Mouse (Mus musculus): ENCODE data around the gene Tmem255b. TPM values are rescaled to one million over a fixed set of nuclear protein-coding genes. Genes with fewer than 3 reads are reported as not detected.

The Tmem255b gene
- polyA plus RNA-seq, 1 experiment from 2014 or later, result 0.75 TPM

GRCm38 (mm10) chr8:13475892-13476291 lies 40.9 kb downstream of the Tmem255b start:
- H3K4me3 ChIP-seq, result no peak overlapping the region
- WGBS, result 53% methylated on average over 9 of the region's 9 CpGs
- peaks cover 14% of the 10 kb centered on the region; the same call in 1 of the 2 replicates for H3K4me1 ChIP-seq
- ATAC-seq (ENCODE audit: borderline replicate concordance, extremely low read depth, low FRiP score, low TSS enrichment), result no peak
- no peaks in the 10 kb centered on the region for H3K36me3 ChIP-seq
- no peak overlapping the region for H3K4me2 ChIP-seq
- H3K27me3 ChIP-seq, result no peaks in the 10 kb centered on the region
- no peaks in the 10 kb centered on the region for H3K9me3 ChIP-seq
- no peak overlapping the region for H3K27ac ChIP-seq
- no peak overlapping the region for H3K9ac ChIP-seq

- H3K4me2 ChIP-seq, result no peak overlapping the region
- H3K9ac ChIP-seq, result no peak overlapping the region
- peaks cover 6% of the 10 kb centered on the region for H3K4me1 ChIP-seq
- 0 out of 2 replicates have a peak, but pooled peaks cover 3% of the 10 kb centered on the region for H3K36me3 ChIP-seq
- ATAC-seq (ENCODE audit: borderline replicate concordance, extremely low read depth, low FRiP score, low TSS enrichment), result peak; percentile 26; the same call in 1 of the 2 replicates
- H3K9me3 ChIP-seq, result no peaks in the 10 kb centered on the region
- H3K27ac ChIP-seq, result peak overlapping the region; percentile 7; the same call in 1 of the 2 replicates
- no peaks in the 10 kb centered on the region for H3K27me3 ChIP-seq
- no peak overlapping the region for H3K4me3 ChIP-seq
- 63% methylated on average over 7 of the region's 7 CpGs for WGBS
Observed at GRCm38 (mm10) chr8:13481089-13481554, 46.1 kb downstream of the Tmem255b start.

- Histone ChIP-seq H3K4me1 (peaks cover 6% of the 10 kb centered on the region), H3K9me3 (no peaks in the 10 kb centered on the region), H3K4me3 (no peak overlapping the region), H3K27me3 (no peaks in the 10 kb centered on the region), H3K27ac (0 out of 2 replicates have a peak overlapping the region, but pooled peaks have one; percentile 7), H3K36me3 (0 out of 2 replicates have a peak, but pooled peaks cover 3% of the 10 kb centered on the region), H3K4me2 (no peak overlapping the region), H3K9ac (no peak overlapping the region)
- ATAC-seq (ENCODE audit: borderline replicate concordance, extremely low read depth, low FRiP score, low TSS enrichment), result no peak
- 79% methylated on average over 3 of the region's 3 CpGs for WGBS
Observed at GRCm38 (mm10) chr8:13481596-13481995, 46.6 kb downstream of the Tmem255b start.

- Histone ChIP-seq H3K27ac (no peak overlapping the region), H3K9me3 (no peaks in the 10 kb centered on the region), H3K36me3 (0 out of 2 replicates have a peak, but pooled peaks cover 3% of the 10 kb centered on the region), H3K4me1 (peaks cover 6% of the 10 kb centered on the region), H3K27me3 (no peaks in the 10 kb centered on the region), H3K9ac (no peak overlapping the region), H3K4me2 (no peak overlapping the region), H3K4me3 (no peak overlapping the region)
- 89% methylated on average over 2 of the region's 2 CpGs for WGBS
- no peak for ATAC-seq (ENCODE audit: borderline replicate concordance, extremely low read depth, low FRiP score, low TSS enrichment)
Observed at GRCm38 (mm10) chr8:13482101-13482801, 47.3 kb downstream of the Tmem255b start.

GRCm38 (mm10) chr8:13483191-13483590 lies 48.2 kb downstream of the Tmem255b start:
- no peak overlapping the region for H3K4me3 ChIP-seq
- ATAC-seq (ENCODE audit: borderline replicate concordance, extremely low read depth, low FRiP score, low TSS enrichment), result no peak
- H3K4me2 ChIP-seq, result no peak overlapping the region
- H3K27ac ChIP-seq, result no peak overlapping the region
- no peaks in the 10 kb centered on the region for H3K27me3 ChIP-seq
- no peak overlapping the region for H3K9ac ChIP-seq
- H3K9me3 ChIP-seq, result no peaks in the 10 kb centered on the region
- 87% methylated on average over 5 of the region's 5 CpGs for WGBS
- 0 out of 2 replicates have a peak, but pooled peaks cover 3% of the 10 kb centered on the region for H3K36me3 ChIP-seq
- H3K4me1 ChIP-seq, result peaks cover 6% of the 10 kb centered on the region

GRCm38 (mm10) chr8:13489351-13489750 lies 54.4 kb downstream of the Tmem255b start:
- no peaks in the 10 kb centered on the region for H3K36me3 ChIP-seq
- 85% methylated on average over 3 of the region's 3 CpGs for WGBS
- H3K4me2 ChIP-seq, result no peak overlapping the region
- no peak overlapping the region for H3K9ac ChIP-seq
- H3K4me3 ChIP-seq, result no peak overlapping the region
- no peak for ATAC-seq (ENCODE audit: borderline replicate concordance, extremely low read depth, low FRiP score, low TSS enrichment)
- peaks cover 14% of the 10 kb centered on the region; the same call in 1 of the 2 replicates for H3K27me3 ChIP-seq
- no peak overlapping the region for H3K27ac ChIP-seq
- no peaks in the 10 kb centered on the region for H3K9me3 ChIP-seq
- peaks cover 40% of the 10 kb centered on the region for H3K4me1 ChIP-seq

GRCm38 (mm10) chr8:13489986-13490910 lies 55.3 kb downstream of the Tmem255b start:
- no peak overlapping the region for H3K9ac ChIP-seq
- H3K4me1 ChIP-seq, result peaks cover 43% of the 10 kb centered on the region
- H3K27me3 ChIP-seq, result peaks cover 19% of the 10 kb centered on the region; the same call in 1 of the 2 replicates
- H3K27ac ChIP-seq, result 0 out of 2 replicates have a peak overlapping the region, but pooled peaks have one; percentile 3
- H3K9me3 ChIP-seq, result no peaks in the 10 kb centered on the region
- no peaks in the 10 kb centered on the region for H3K36me3 ChIP-seq
- WGBS, result 32% methylated on average over 13 of the region's 13 CpGs
- no peak overlapping the region for H3K4me2 ChIP-seq
- H3K4me3 ChIP-seq, result no peak overlapping the region
- no peak for ATAC-seq (ENCODE audit: borderline replicate concordance, extremely low read depth, low FRiP score, low TSS enrichment)

GRCm38 (mm10) chr8:13491491-13492010 lies 56.6 kb downstream of the Tmem255b start:
- 84% methylated on average over 14 of the region's 14 CpGs for WGBS
- no peak overlapping the region for H3K27ac ChIP-seq
- H3K4me2 ChIP-seq, result no peak overlapping the region
- ATAC-seq (ENCODE audit: borderline replicate concordance, extremely low read depth, low FRiP score, low TSS enrichment), result no peak
- no peaks in the 10 kb centered on the region for H3K9me3 ChIP-seq
- H3K9ac ChIP-seq, result no peak overlapping the region
- peaks cover 24% of the 10 kb centered on the region; the same call in 1 of the 2 replicates for H3K27me3 ChIP-seq
- H3K4me1 ChIP-seq, result peaks cover 43% of the 10 kb centered on the region
- no peaks in the 10 kb centered on the region for H3K36me3 ChIP-seq
- H3K4me3 ChIP-seq, result no peak overlapping the region

- Histone ChIP-seq H3K27ac (no peak overlapping the region), H3K9ac (no peak overlapping the region), H3K36me3 (no peaks in the 10 kb centered on the region), H3K4me2 (peak overlapping the region; percentile 25; the same call in 1 of the 2 replicates), H3K4me3 (no peak overlapping the region), H3K27me3 (peaks cover 24% of the 10 kb centered on the region; the same call in 1 of the 2 replicates), H3K4me1 (peaks cover 43% of the 10 kb centered on the region), H3K9me3 (no peaks in the 10 kb centered on the region)
- ATAC-seq (ENCODE audit: borderline replicate concordance, extremely low read depth, low FRiP score, low TSS enrichment), result peak; percentile 41; the same call in 1 of the 2 replicates
- 30% methylated on average over 9 of the region's 9 CpGs for WGBS
Observed at GRCm38 (mm10) chr8:13492198-13492995, 57.4 kb downstream of the Tmem255b start.

- Histone ChIP-seq H3K27me3 (peaks cover 24% of the 10 kb centered on the region; the same call in 1 of the 2 replicates), H3K9me3 (no peaks in the 10 kb centered on the region), H3K27ac (no peak overlapping the region), H3K4me1 (peaks cover 43% of the 10 kb centered on the region), H3K4me3 (peak overlapping the region; percentile 63), H3K4me2 (peak overlapping the region; percentile 91), H3K9ac (no peak overlapping the region), H3K36me3 (no peaks in the 10 kb centered on the region)
- WGBS, result 42% methylated on average over 11 of the region's 11 CpGs
- ATAC-seq (ENCODE audit: borderline replicate concordance, extremely low read depth, low FRiP score, low TSS enrichment), result peak; percentile 23; the same call in 1 of the 2 replicates
Observed at GRCm38 (mm10) chr8:13493011-13493410, 58.0 kb downstream of the Tmem255b start.

Data from lung, embryonic 15.5 days (tissue).